Mouse (Mus musculus): Measurements from ENCODE around the gene Taar7a. TPM values are rescaled to one million over a fixed set of nuclear protein-coding genes. Genes with fewer than 3 reads are reported as not detected.

Gene Taar7a
- not detected in 2 replicates for polyA plus RNA-seq (2015; fragmentation: Nextera tagmentation; extraction: Ambion mirVana)

- Histone ChIP-seq H3K27me3 (no peaks in the 10 kb centered on the region), H3K36me3 (no peaks in the 10 kb centered on the region), H3K4me1 (no peaks in the 10 kb centered on the region), H3K9me3 (no peaks in the 10 kb centered on the region), H3K27ac (no peak within 1 kb of the TSS), H3K4me2 (no peak within 1 kb of the TSS), H3K9ac (no peak within 1 kb of the TSS), H3K4me3 (no peak within 1 kb of the TSS)
- ATAC-seq (ENCODE audit: insufficient number of reproducible peaks, low FRiP score, low TSS enrichment, low read depth): no peak
- WGBS: 80% methylated on average over 3 of the region's 3 CpGs
Measured at GRCm38 (mm10) chr10:23993381-23993780, at the start of gene Taar7a. Gene Taar7a (minus strand): TSS chr10:23993481.

DNA sequence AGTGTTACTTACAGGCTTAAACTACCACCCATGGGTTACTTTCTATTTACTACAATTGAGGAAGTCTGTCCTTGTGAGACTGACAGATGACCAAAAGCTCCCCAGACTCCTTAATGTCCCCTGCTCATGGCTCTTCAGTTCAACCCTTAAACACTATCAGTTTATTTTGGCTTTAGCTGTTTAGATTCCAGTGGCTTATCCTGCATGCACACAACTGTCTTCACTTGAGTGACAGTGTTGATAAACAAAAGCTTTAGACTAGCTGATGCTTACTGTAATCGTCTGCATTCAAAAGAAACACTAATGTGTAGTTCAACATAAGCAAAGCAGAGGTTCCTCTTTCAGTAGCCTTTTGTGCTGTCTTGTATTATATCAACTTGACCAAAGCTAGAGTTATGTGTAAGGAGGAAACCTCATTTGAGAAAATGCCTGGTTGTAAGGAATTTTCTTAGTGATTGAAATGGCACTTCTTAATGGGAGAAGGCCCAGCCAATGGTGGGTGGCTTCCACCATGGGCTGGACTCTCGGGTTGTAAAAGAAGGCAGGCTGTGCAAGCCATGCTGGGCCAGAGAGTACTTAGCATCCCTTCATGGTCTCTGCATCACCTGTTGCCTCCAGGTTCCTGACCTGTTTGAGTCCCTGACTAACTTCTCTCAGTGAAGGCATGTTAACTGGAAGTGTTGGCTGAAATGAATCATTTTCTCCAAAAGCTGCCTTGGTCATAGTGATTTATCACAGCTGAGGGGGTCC is 47.0 kb upstream of the Taar7a start:
- H3K27ac ChIP-seq: no peak overlapping the region
- no peak overlapping the region for H3K4me2 ChIP-seq
- H3K4me3 ChIP-seq: no peak overlapping the region
- ATAC-seq (ENCODE audit: insufficient number of reproducible peaks, low FRiP score, low TSS enrichment, low read depth): no peak
- no peaks in the 10 kb centered on the region for H3K9me3 ChIP-seq
- 80% methylated on average over 2 of the region's 2 CpGs for WGBS
- no peaks in the 10 kb centered on the region for H3K36me3 ChIP-seq
- H3K4me1 ChIP-seq: no peaks in the 10 kb centered on the region
- no peaks in the 10 kb centered on the region for H3K27me3 ChIP-seq
- no peak overlapping the region for H3K9ac ChIP-seq

- Histone ChIP-seq H3K4me1 (no peaks in the 10 kb centered on the region), H3K4me3 (no peak within 1 kb of the TSS), H3K27me3 (no peaks in the 10 kb centered on the region), H3K9me3 (no peaks in the 10 kb centered on the region), H3K27ac (no peak within 1 kb of the TSS), H3K4me2 (no peak within 1 kb of the TSS), H3K9ac (no peak within 1 kb of the TSS), H3K36me3 (no peaks in the 10 kb centered on the region)
- ATAC-seq (ENCODE audit: insufficient number of reproducible peaks, low FRiP score, low TSS enrichment, low read depth): no peak
- WGBS: 85% methylated on average over 2 of the region's 2 CpGs
Measured at GRCm38 (mm10) chr10:24037314-24037713, 44.0 kb upstream of the Taar7a start, which contains the start of gene Taar7e. Gene Taar7e (plus strand): TSS chr10:24037614.

DNA sequence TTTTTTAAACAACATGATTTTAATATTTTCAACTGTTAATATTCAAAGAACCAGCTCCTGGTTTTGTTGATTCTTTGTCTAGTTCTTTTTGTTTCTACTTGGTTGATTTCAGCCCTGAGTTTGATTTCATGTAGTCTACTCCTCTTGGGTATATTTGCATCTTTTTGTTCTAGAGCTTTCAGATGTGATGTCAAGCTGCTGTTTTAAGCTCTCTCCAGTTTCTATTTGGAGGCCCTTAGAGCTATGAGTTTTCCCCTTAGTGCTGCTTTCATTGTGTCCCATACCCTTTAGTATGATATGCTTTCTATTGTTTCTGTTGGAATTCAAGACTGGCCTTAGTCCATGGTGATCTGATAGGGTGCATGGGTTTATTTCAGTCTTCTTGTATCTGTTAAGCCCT is 38.1 kb upstream of the Taar7a start:
- Histone ChIP-seq H3K9ac (no peak overlapping the region), H3K27me3 (no peaks in the 10 kb centered on the region), H3K27ac (no peak overlapping the region), H3K4me2 (no peak overlapping the region), H3K9me3 (no peaks in the 10 kb centered on the region), H3K4me3 (no peak overlapping the region), H3K4me1 (no peaks in the 10 kb centered on the region), H3K36me3 (no peaks in the 10 kb centered on the region)
- no peak for ATAC-seq (ENCODE audit: insufficient number of reproducible peaks, low FRiP score, low TSS enrichment, low read depth)

DNA sequence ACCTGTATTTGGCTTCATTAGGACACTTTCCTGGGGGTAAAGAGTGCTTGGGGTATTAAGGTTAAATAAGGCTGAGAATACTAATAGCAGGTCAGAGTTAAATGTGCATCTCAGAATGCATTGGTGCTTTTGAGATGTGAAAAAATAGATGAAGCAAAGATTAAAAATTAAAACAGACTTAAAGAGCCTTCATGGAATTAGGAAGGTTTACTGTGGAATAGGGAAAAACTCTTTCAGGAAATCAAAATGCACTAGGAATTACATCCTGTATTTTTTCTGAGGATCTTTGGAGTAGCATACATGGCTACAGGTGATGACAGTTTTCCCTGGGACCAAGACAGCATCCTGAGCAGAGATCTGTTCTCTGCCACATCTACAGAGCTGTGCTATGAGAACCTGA is 33.6 kb upstream of the Taar7a start, which contains the start of gene Taar7d:
Gene Taar7d, plus strand, starts transcription at position 301 of the 400 bp plus-strand sequence.
- Histone ChIP-seq H3K9ac (no peak within 1 kb of the TSS), H3K9me3 (no peaks in the 10 kb centered on the region), H3K27ac (no peak within 1 kb of the TSS), H3K4me1 (no peaks in the 10 kb centered on the region), H3K4me2 (no peak within 1 kb of the TSS), H3K36me3 (no peaks in the 10 kb centered on the region), H3K27me3 (no peaks in the 10 kb centered on the region), H3K4me3 (no peak within 1 kb of the TSS)
- ATAC-seq (ENCODE audit: insufficient number of reproducible peaks, low FRiP score, low TSS enrichment, low read depth): no peak

DNA sequence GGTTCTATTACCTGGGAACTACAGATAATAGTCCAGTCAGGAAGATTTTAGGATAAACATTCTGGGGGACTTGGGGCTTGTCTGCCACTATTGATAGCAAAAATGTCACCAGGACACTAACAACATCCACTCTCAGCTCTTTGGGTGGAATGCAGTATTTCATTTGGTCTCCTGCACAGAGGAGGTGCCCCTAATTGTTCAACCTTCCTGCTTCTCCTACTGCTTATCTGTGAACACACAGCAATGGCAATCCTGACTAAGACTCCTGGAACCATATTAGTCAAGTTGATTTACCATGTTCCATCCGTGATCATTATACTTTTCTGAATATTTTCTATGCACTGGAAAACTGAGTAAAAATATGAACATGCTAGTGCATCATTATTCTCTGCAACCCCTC is 14.9 kb upstream of the Taar7a start:
- H3K9me3 ChIP-seq: no peaks in the 10 kb centered on the region
- H3K4me1 ChIP-seq: no peaks in the 10 kb centered on the region
- no peak overlapping the region for H3K4me3 ChIP-seq
- no peak overlapping the region for H3K27ac ChIP-seq
- H3K36me3 ChIP-seq: no peaks in the 10 kb centered on the region
- no peaks in the 10 kb centered on the region for H3K27me3 ChIP-seq
- 90% methylated on average over 1 of the region's 1 CpGs for WGBS
- ATAC-seq (ENCODE audit: insufficient number of reproducible peaks, low FRiP score, low TSS enrichment, low read depth): no peak
- H3K4me2 ChIP-seq: no peak overlapping the region
- H3K9ac ChIP-seq: no peak overlapping the region

DNA sequence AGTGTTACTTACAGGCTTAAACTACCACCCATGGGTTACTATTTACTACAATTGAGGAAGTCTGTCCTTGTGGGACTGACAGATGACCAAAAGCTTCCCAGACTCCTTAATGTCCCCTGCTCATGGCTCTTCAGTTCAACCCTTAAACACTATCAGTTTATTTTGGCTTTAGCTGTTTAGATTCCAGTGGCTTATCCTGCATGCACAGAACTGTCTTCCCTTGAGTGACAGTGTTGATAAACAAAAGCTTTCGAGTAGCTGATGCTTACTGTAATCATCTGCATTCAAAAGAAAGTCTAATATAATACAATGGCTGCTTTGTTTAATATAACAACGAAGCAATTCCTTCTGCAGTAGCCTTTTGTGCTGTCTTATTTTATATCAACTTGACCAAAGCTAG is 13.8 kb upstream of the Taar7a start:
- Histone ChIP-seq H3K4me1 (no peaks in the 10 kb centered on the region), H3K9me3 (no peaks in the 10 kb centered on the region), H3K4me3 (no peak overlapping the region), H3K36me3 (no peaks in the 10 kb centered on the region), H3K27ac (no peak overlapping the region), H3K27me3 (no peaks in the 10 kb centered on the region), H3K9ac (no peak overlapping the region), H3K4me2 (no peak overlapping the region)
- 58% methylated on average over 2 of the region's 2 CpGs for WGBS
- ATAC-seq (ENCODE audit: insufficient number of reproducible peaks, low FRiP score, low TSS enrichment, low read depth): no peak

- no peaks in the 10 kb centered on the region for H3K4me1 ChIP-seq
- ATAC-seq (ENCODE audit: insufficient number of reproducible peaks, low FRiP score, low TSS enrichment, low read depth): no peak
- H3K27me3 ChIP-seq: no peaks in the 10 kb centered on the region
- no peaks in the 10 kb centered on the region for H3K9me3 ChIP-seq
- 72% methylated on average over 1 of the region's 1 CpGs for WGBS
- H3K36me3 ChIP-seq: no peaks in the 10 kb centered on the region
- no peak overlapping the region for H3K27ac ChIP-seq
- H3K4me2 ChIP-seq: no peak overlapping the region
- H3K9ac ChIP-seq: no peak overlapping the region
- no peak overlapping the region for H3K4me3 ChIP-seq
Measured at GRCm38 (mm10) chr10:24006442-24006841, 13.2 kb upstream of the Taar7a start.

- 84% methylated on average over 1 of the region's 1 CpGs for WGBS
- ATAC-seq (ENCODE audit: insufficient number of reproducible peaks, low FRiP score, low TSS enrichment, low read depth): no peak
Measured at GRCm38 (mm10) chr10:23999639-24000038, 6.4 kb upstream of the Taar7a start, which contains the start of gene Taar7b. Gene Taar7b (plus strand): TSS chr10:23999939.

GRCm38 (mm10) chr10:23986419-23986818 is 6.9 kb downstream of the Taar7a start:
- H3K9me3 ChIP-seq: no peaks in the 10 kb centered on the region
- ATAC-seq (ENCODE audit: insufficient number of reproducible peaks, low FRiP score, low TSS enrichment, low read depth): no peak
- H3K9ac ChIP-seq: no peak overlapping the region
- H3K4me3 ChIP-seq: no peak overlapping the region
- H3K27ac ChIP-seq: no peak overlapping the region
- H3K4me2 ChIP-seq: no peak overlapping the region
- H3K36me3 ChIP-seq: no peaks in the 10 kb centered on the region
- H3K27me3 ChIP-seq: no peaks in the 10 kb centered on the region
- no peaks in the 10 kb centered on the region for H3K4me1 ChIP-seq
- WGBS: 76% methylated on average over 5 of the region's 5 CpGs

More at GRCm38 (mm10) chr10:23999639-24000038, 6.4 kb upstream of the Taar7a start, which contains the start of gene Taar7b:
- Histone ChIP-seq H3K9ac (no peak within 1 kb of the TSS), H3K27ac (no peak within 1 kb of the TSS), H3K36me3 (no peaks in the 10 kb centered on the region), H3K9me3 (no peaks in the 10 kb centered on the region), H3K4me1 (no peaks in the 10 kb centered on the region), H3K4me3 (no peak within 1 kb of the TSS), H3K27me3 (no peaks in the 10 kb centered on the region), H3K4me2 (no peak within 1 kb of the TSS)

DNA sequence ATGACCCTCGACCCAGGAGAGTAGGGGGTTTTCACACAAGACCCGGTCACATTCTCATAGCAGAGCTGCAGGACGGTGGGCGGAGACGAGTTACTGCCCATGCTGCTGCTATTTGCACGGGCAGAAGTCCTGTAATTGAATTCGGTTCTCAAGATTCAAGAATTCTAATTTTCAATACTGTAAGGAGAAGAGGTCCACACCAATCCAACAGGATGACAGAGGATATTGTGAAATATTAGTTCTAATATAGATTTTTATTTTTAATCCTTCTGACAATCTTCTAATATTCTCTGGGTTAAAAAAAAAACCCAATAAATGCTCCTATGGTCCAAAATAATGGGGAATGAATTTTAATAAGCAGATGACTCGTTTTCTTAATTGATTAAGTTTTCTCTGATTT is 7.7 kb downstream of the Taar7a start, which contains the start of gene Taar6:
Gene Taar6, minus strand, starts transcription at position 101 of the 400 bp plus-strand sequence.
- WGBS: 74% methylated on average over 8 of the region's 8 CpGs
- no peaks in the 10 kb centered on the region for H3K36me3 ChIP-seq
- no peaks in the 10 kb centered on the region for H3K4me1 ChIP-seq
- H3K27me3 ChIP-seq: no peaks in the 10 kb centered on the region
- H3K27ac ChIP-seq: no peak within 1 kb of the TSS
- H3K4me3 ChIP-seq: no peak within 1 kb of the TSS
- no peak for ATAC-seq (ENCODE audit: insufficient number of reproducible peaks, low FRiP score, low TSS enrichment, low read depth)
- no peak within 1 kb of the TSS for H3K9ac ChIP-seq
- no peaks in the 10 kb centered on the region for H3K9me3 ChIP-seq
- H3K4me2 ChIP-seq: no peak within 1 kb of the TSS

- Histone ChIP-seq H3K27ac (no peak overlapping the region), H3K27me3 (no peaks in the 10 kb centered on the region), H3K4me2 (no peak overlapping the region), H3K9me3 (no peaks in the 10 kb centered on the region), H3K36me3 (no peaks in the 10 kb centered on the region), H3K4me1 (no peaks in the 10 kb centered on the region), H3K4me3 (no peak overlapping the region), H3K9ac (no peak overlapping the region)
- WGBS: 41% methylated on average over 16 of the region's 16 CpGs
- ATAC-seq (ENCODE audit: insufficient number of reproducible peaks, low FRiP score, low TSS enrichment, low read depth): no peak
Measured at GRCm38 (mm10) chr10:23978901-23979705, 14.2 kb downstream of the Taar7a start.

All from limb, embryonic 15.5 days (tissue).